Mouse (Mus musculus) cerebellum, postnatal 36 days (tissue): Measurements from ENCODE around the gene Pds5b.
"Not testable (repeated sequence)": the region's sequence is repeated elsewhere in the genome, so short reads cannot be mapped to it uniquely, and the experiment has no call there.

ENCODE experiments used
- DNase-seq, 2 experiments: peaks; one replicate each; pipeline ENCODE4 v3.0.0; 2021 to 2022; ENCODE audit warnings: mixed read lengths in 2 of 2

Gene Pds5b

GRCm38 (mm10) chr5:150706651-150707050 lies 33.1 kb downstream of the Pds5b start:
- not testable (repeated sequence) for DNase-seq

- DNase-seq, result not testable (repeated sequence)
Measured at GRCm38 (mm10) chr5:150707181-150707580, 33.6 kb downstream of the Pds5b start.

- DNase-seq, result no peak
Measured at GRCm38 (mm10) chr5:150711503-150711902, 38.0 kb downstream of the Pds5b start.

GRCm38 (mm10) chr5:150713431-150713830 lies 39.9 kb downstream of the Pds5b start:
- DNase-seq, result no peak

- peak; percentile 31 for DNase-seq
Measured at GRCm38 (mm10) chr5:150717775-150718174, 44.2 kb downstream of the Pds5b start.

GRCm38 (mm10) chr5:150724641-150725040 lies 51.1 kb downstream of the Pds5b start:
- DNase-seq, result no peak

- DNase-seq, result not testable (repeated sequence)
Measured at GRCm38 (mm10) chr5:150737028-150737427, 63.5 kb downstream of the Pds5b start.

GRCm38 (mm10) chr5:150739311-150739710 lies 65.8 kb downstream of the Pds5b start:
- no peak for DNase-seq

- no peak for DNase-seq
Measured at GRCm38 (mm10) chr5:150740597-150740996, 67.1 kb downstream of the Pds5b start.

GRCm38 (mm10) chr5:150756623-150757022 lies 83.1 kb downstream of the Pds5b start:
- no peak for DNase-seq

- DNase-seq, result no peak
Measured at GRCm38 (mm10) chr5:150772403-150772802, 98.9 kb downstream of the Pds5b start.

GRCm38 (mm10) chr5:150773083-150773482 lies 99.5 kb downstream of the Pds5b start:
- no peak for DNase-seq

- no peak for DNase-seq
Measured at GRCm38 (mm10) chr5:150788261-150788660, 114.7 kb downstream of the Pds5b start.

- DNase-seq, result no peak
Measured at GRCm38 (mm10) chr5:150789039-150789438, 115.5 kb downstream of the Pds5b start.

GRCm38 (mm10) chr5:150794181-150794580 lies 120.6 kb downstream of the Pds5b start:
- no peak for DNase-seq

- no peak for DNase-seq
Measured at GRCm38 (mm10) chr5:150800056-150800455, 126.5 kb downstream of the Pds5b start.

GRCm38 (mm10) chr5:150814111-150814990 lies 140.8 kb downstream of the Pds5b start:
- DNase-seq, result no peak

- DNase-seq, result no peak
Measured at GRCm38 (mm10) chr5:150815400-150815799, 141.9 kb downstream of the Pds5b start.

GRCm38 (mm10) chr5:150816775-150817174 lies 143.2 kb downstream of the Pds5b start:
- DNase-seq, result no peak

GRCm38 (mm10) chr5:150818041-150818440 lies 144.5 kb downstream of the Pds5b start:
- no peak for DNase-seq

GRCm38 (mm10) chr5:150818886-150819285 lies 145.3 kb downstream of the Pds5b start:
- DNase-seq, result no peak

GRCm38 (mm10) chr5:150819520-150819919 lies 146.0 kb downstream of the Pds5b start:
- no peak for DNase-seq

GRCm38 (mm10) chr5:150821152-150821551 lies 147.6 kb downstream of the Pds5b start:
- no peak for DNase-seq

- DNase-seq, result no peak
Measured at GRCm38 (mm10) chr5:150822781-150823180, 149.2 kb downstream of the Pds5b start.

GRCm38 (mm10) chr5:150823361-150823760 lies 149.8 kb downstream of the Pds5b start:
- DNase-seq, result no peak
